Comparison of ENCODE assay signal across 11 mouse cellular contexts in the genomic region with DNA sequence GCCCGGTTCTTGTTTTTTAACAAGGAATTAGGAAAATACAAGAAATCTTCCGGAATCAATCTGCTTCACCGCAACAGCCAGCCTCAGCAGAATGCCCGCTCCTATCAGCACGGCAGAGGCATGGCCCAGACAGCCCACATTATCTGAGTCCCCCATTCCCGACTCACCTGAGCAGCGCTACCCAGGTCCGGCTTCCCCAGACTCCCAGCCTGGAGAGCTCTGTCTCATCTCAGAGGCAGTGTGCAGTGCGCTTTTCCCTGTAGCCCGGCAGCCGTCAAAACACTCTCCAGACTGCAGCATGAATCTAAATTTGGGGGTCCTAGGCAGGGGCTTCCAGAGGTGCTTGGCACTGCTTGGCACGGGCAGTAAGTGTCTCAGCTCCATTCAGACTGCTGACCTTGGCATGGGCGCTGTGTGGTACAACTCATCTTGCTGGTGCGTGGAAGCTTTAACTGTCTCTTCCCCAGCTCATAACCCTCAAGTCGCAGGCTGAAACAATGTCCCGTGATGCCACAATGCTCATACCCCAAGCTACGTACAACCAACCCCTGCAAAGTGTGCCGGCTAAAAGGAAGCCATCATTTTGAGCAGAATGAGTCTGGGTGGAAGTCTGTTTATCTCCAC.
DNase-seq lines count a peak whose midpoint lies in the region; ATAC-seq lines count a peak whose summit lies in the region.
"Had no signal": no experiment of that assay in that cellular context is flagged by ENCODE, and none has a peak within 500 bp of the region (broad histone marks: within the 10 kb centered on the region; RNA-seq: fewer than 3 reads in every experiment).

No protein-coding gene starts in this region.

- ATAC-seq in megakaryocyte, adult 5-6 weeks (ENCODE audit: poor library complexity, severe bottlenecking): no peak
- ATAC-seq: Patski had no signal

- DNase-seq in left cerebral cortex, adult 18-20 months (ENCODE audit: low spot score in 2 of 2): peak; percentile 40 to 52
- no peak for DNase-seq in left cerebral cortex, adult 11 months (ENCODE audit: low spot score)
- DNase-seq in frontal cortex, postnatal 25 days (ENCODE audit: low spot score in 2 of 2): peak; percentile 20 to 34
- DNase-seq in left cerebral cortex, postnatal 25 days (ENCODE audit: low spot score in 2 of 2): peak; percentile 54 to 64
- DNase-seq in right cerebral cortex, adult 2 months (ENCODE audit: low spot score in 2 of 2): peak; percentile 62 to 64
- no peak for DNase-seq in heart, adult 11 months
- DNase-seq in adrenal gland, adult 18-20 months (ENCODE audit: low spot score in 2 of 2): no peak
- DNase-seq: kidney, postnatal 14 days; thymus, adult 18-20 months had no signal

- intact Hi-C loops in left cerebral cortex, postnatal 25 days (cut with DNase I): no loop called here

Comparison
In these comparisons a context has a peak if more than half of its experiments do, and no peak if none do; other contexts are left out.
1. DNase-seq: peak in left cerebral cortex, adult 18-20 months (2 of 2), frontal cortex, postnatal 25 days (2 of 2), left cerebral cortex, postnatal 25 days (2 of 2) and right cerebral cortex, adult 2 months (2 of 2); none in left cerebral cortex, adult 11 months (single experiment), heart, adult 11 months (single experiment) and adrenal gland, adult 18-20 months (0 of 2).